Mouse (Mus musculus): ENCODE measurements around the gene St3gal5. TPM values are rescaled to one million over a fixed set of nuclear protein-coding genes. Genes with fewer than 3 reads are reported as not detected.

Gene St3gal5
- total and polyA plus RNA-seq, 3 experiments: 4.0 to 21.4 (median 19.8) TPM

GRCm38 (mm10) chr6:72190120-72190519 is 92.7 kb downstream of the St3gal5 start:
- dilution Hi-C loops (cut with MboI; ENCODE audit: extremely low pct_ligation_motif_present, extremely low pct_unique_long_range_greater_than_20kb, low sequenced_read_pairs) (no loop called here), in situ Hi-C loops (cut with MboI; ENCODE audit: low pct_ligation_motif_present, low pct_unique_long_range_greater_than_20kb, low sequenced_read_pairs) (no loop called here)

GRCm38 (mm10) chr6:72190577-72190976 is 93.2 kb downstream of the St3gal5 start:
- DNase-seq (ENCODE audit: extremely low read depth): no peak
- dilution Hi-C loops (cut with MboI; ENCODE audit: extremely low pct_ligation_motif_present, extremely low pct_unique_long_range_greater_than_20kb, low sequenced_read_pairs): no loop called here
- TF ChIP-seq SIN3A (IDR thresholded peaks at IDR 0.05; ENCODE audit: low read length) (no peak), EP300 (IDR thresholded peaks at IDR 0.05; ENCODE audit: low read length) (no peak), RAD21 (IDR thresholded peaks at IDR 0.05; ENCODE audit: low read depth, low read length) (no peak), PAX5 (IDR thresholded peaks at IDR 0.05; ENCODE audit: low read length) (no peak), ZMIZ1 (IDR thresholded peaks at IDR 0.05; ENCODE audit: low read depth, low read length) (no peak), IRF4 (IDR thresholded peaks at IDR 0.05; ENCODE audit: low read depth, low read length) (no peak), USF2 (conservative IDR thresholded peaks at IDR 0.05; ENCODE audit: low read depth, low read length) (no peak), ZNF384 (IDR thresholded peaks at IDR 0.05; ENCODE audit: low read depth, low read length) (no peak), MXI1 (IDR thresholded peaks at IDR 0.05; ENCODE audit: low read depth, low read length) (no peak), CTCF (conservative IDR thresholded peaks at IDR 0.05 in 1 of 2, IDR thresholded peaks at IDR 0.05 in 1 of 2; ENCODE audit: low read depth in 2 of 2, low read length in 2 of 2) (no peak)

More at GRCm38 (mm10) chr6:72190120-72190519, 92.7 kb downstream of the St3gal5 start:
- Histone ChIP-seq H3K27me3 (replicated peaks) (peaks cover 66% of the 10 kb centered on the region), H3K27ac (ENCODE audit: insufficient read depth, low read depth) (no peak overlapping the region), H3K9me3 (replicated peaks; ENCODE audit: low read length) (peaks cover 11% of the 10 kb centered on the region), H3K4me1 (ENCODE audit: control insufficient read depth in 1 of 2, insufficient read depth in 2 of 2) (no peaks in the 10 kb centered on the region), H3K4me3 (replicated peaks in 1 of 3; ENCODE audit: low read depth in 2 of 3, low read length in 2 of 3, poor library complexity in 1 of 3) (no peak overlapping the region), H3K36me3 (replicated peaks in 1 of 2; ENCODE audit: control insufficient read depth in 1 of 2, insufficient read depth in 1 of 2, low read length in 1 of 2) (no peaks in the 10 kb centered on the region), H3K79me2 (replicated peaks; ENCODE audit: control insufficient read depth, extremely low read depth, insufficient read depth, poor library complexity, severe bottlenecking) (no peaks in the 10 kb centered on the region), H3K9ac (ENCODE audit: insufficient read depth, low read depth) (no peak overlapping the region), H3K4me2 (ENCODE audit: insufficient read depth, low read depth, poor library complexity, severe bottlenecking) (no peak overlapping the region)
- TF ChIP-seq CHD1 (IDR thresholded peaks at IDR 0.05; ENCODE audit: low read depth, low read length) (no peak), ZNF384 (IDR thresholded peaks at IDR 0.05; ENCODE audit: low read depth, low read length) (no peak), E2F4 (IDR thresholded peaks at IDR 0.05; ENCODE audit: insufficient replicate concordance, low read depth, low read length) (no peak), HCFC1 (IDR thresholded peaks at IDR 0.05; ENCODE audit: low read depth, low read length) (no peak), EP300 (IDR thresholded peaks at IDR 0.05; ENCODE audit: low read length) (no peak), USF2 (conservative IDR thresholded peaks at IDR 0.05; ENCODE audit: low read depth, low read length) (no peak), ETS1 (conservative IDR thresholded peaks at IDR 0.05; ENCODE audit: low read depth, low read length) (no peak), UBTF (IDR thresholded peaks at IDR 0.05; ENCODE audit: low read depth, low read length) (no peak), RCOR1 (conservative IDR thresholded peaks at IDR 0.05; ENCODE audit: low read depth, low read length) (no peak), MAFK (IDR thresholded peaks at IDR 0.05; ENCODE audit: insufficient replicate concordance, low read length) (no peak), SIN3A (IDR thresholded peaks at IDR 0.05; ENCODE audit: low read length) (no peak), SMC3 (IDR thresholded peaks at IDR 0.05; ENCODE audit: low read depth, low read length) (no peak), NELFE (IDR thresholded peaks at IDR 0.05; ENCODE audit: low read depth, low read length) (no peak)
- no peak for DNase-seq (ENCODE audit: extremely low read depth)

More at GRCm38 (mm10) chr6:72190577-72190976, 93.2 kb downstream of the St3gal5 start:
- Histone ChIP-seq H3K4me2 (ENCODE audit: insufficient read depth, low read depth, poor library complexity, severe bottlenecking) (no peak overlapping the region), H3K9me3 (replicated peaks; ENCODE audit: low read length) (peaks cover 11% of the 10 kb centered on the region), H3K27ac (ENCODE audit: insufficient read depth, low read depth) (no peak overlapping the region), H3K4me1 (ENCODE audit: control insufficient read depth in 1 of 2, insufficient read depth in 2 of 2) (no peaks in the 10 kb centered on the region), H3K4me3 (replicated peaks in 1 of 3; ENCODE audit: low read depth in 2 of 3, low read length in 2 of 3, poor library complexity in 1 of 3) (no peak overlapping the region), H3K27me3 (replicated peaks) (peaks cover 68% of the 10 kb centered on the region), H3K79me2 (replicated peaks; ENCODE audit: control insufficient read depth, extremely low read depth, insufficient read depth, poor library complexity, severe bottlenecking) (no peaks in the 10 kb centered on the region), H3K9ac (ENCODE audit: insufficient read depth, low read depth) (no peak overlapping the region), H3K36me3 (replicated peaks in 1 of 2; ENCODE audit: control insufficient read depth in 1 of 2, insufficient read depth in 1 of 2, low read length in 1 of 2) (no peaks in the 10 kb centered on the region)
- in situ Hi-C loops (cut with MboI; ENCODE audit: low pct_ligation_motif_present, low pct_unique_long_range_greater_than_20kb, low sequenced_read_pairs): no loop called here
